Mouse (Mus musculus): ENCODE data around the gene Rpl23a.

Gene Rpl23a

DNA sequence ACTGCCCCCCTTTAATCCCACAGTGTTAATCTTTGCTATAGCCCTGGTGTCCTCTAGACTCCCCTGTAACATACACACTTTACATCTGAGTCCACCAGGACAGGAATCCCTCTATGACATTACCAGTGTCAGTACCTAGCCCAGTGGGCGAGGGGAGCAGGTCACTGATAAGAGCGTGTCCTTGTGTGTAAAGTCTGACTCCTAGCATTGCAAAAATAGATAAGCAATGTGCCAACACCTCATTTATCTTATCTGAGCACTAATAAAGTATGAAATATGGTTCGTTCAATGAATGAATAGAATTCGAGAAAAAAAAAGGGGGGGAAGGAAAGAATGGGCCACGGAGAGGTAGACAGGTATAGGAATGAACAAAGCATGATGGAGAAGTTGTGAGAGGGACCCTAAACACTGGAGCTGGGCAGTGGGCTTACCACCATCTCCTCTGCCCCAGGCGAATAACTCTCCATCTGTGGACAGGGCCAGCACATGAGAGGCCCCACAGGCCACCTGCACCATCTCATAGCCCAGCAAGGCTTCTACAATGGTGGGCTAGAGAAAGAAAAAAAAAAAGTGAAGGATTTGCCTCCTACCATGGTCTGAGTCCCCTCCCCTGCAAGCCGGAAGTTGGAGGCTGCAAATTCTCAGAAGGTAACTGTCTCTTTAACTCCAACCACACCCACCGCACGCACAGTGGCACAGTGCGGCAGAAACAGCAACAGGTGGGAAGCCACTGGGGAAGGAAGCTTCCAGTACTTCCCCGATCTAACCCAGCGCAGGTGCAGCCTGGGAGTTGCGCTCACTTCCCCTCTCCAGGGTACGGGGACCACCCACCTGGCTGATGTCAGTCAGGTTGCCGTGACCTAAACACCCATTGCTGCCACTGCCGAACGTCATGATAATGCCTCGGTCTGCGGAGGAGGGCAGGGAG lies 14.6 kb downstream of the Rpl23a start:
- in situ Hi-C loops (cut with MboI, MseI), result loop anchor here in 1 of 2 experiments (5.0 kb wide), 1 partner anchor 87 kb away; the partner anchor contains the start of gene Eral1

DNA sequence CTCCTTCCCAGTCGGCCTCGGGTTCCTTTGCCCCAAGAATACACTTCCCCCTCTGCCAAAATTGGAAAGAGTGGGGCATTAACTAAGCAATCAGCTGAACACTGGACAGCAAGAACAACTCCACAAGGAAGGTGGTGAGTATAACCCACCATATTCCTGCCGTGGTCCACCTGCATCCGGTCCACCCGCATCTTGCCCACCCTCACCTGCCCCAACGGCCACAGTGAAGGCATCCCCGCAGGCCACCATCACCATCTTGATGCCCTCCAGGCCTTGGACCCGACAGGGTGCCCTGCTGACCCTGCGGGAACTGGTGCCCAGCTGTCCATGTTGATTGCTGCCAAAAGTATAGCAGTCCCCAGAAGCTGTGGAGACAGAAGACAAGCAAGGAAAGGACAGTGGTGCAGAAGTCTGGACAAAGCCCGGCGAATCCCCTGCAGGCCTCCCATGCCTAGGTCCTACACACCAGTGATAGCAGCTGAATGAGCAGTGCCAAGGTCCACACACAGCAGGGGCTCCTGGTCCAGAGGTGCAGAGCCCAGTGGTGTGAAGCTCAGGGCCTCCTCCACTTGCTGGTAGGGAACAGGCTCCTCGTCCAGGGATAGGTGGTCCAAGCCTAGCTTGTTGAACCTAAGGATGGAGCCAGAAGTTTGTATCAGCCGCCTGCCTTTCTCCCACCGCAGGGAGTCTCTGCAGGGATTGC lies 16.0 kb downstream of the Rpl23a start:
- in situ Hi-C loops (cut with MboI, MseI), result loop anchor here in 1 of 2 experiments (5.0 kb wide), 1 partner anchor 85 kb away; the partner anchor contains the start of gene Eral1

DNA sequence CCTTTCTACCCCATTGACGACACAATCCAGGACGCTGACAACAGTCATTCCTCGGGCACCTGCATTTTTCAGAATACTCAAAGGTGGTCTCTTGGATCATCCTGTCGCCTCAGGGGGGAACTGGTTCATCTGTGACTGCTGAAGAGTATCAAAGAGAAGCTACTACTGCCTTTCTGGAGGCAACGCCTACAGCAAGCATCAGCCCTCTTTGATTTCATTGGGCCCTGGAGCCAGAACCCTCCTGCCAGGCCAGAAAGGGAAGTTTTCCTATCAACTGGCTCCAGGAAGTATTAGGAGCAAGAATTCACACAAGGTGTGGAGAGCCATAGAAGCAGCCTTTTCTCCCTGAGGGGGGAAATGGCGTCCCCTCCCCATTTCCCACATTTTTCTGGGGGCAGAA lies 16.7 kb downstream of the Rpl23a start:
- in situ Hi-C loops (cut with MboI, MseI), result loop anchor here in 1 of 2 experiments (5.0 kb wide), 1 partner anchor 84 kb away; the partner anchor contains the start of gene Eral1

DNA sequence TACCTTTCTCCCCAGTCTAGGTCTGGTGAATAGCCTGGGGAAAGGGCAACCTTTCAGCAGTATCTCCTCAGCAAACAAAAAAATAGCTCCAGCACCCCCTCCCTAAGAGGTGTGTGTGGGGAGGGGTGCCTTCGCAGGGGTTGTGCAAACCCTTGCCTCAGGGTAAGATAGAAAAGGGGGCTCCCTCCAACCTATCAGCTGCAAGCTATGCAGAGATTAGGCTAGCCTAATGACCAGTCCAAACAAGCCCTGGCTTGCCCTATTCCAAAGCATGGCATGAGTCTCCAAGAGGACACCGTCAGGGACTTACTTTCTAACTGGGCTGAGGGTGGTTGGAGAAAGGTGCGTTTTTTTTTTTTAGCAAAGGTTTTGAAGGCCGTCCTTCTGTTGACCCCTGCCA lies 17.2 kb downstream of the Rpl23a start:
- in situ Hi-C loops (cut with MboI, MseI), result loop anchor here in 1 of 2 experiments (5.0 kb wide), 1 partner anchor 84 kb away; the partner anchor contains the start of gene Eral1

DNA sequence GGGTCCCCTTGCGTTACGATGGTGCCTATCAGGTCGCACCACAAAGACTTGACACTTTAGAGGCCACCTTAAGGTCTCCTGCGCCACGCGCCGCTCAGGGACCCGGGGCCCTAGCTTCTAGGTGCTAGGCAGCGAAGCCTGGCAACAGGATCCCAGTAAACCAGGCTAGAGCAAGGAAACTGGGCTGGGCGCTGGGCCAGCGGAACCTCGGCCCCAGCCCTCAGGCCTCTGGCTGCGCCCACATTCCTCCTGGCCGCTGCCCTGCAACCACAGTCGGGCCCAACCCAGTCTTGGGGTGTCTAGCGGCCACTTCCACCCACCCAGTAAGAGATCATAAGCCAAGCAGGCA lies 17.6 kb downstream of the Rpl23a start:
- in situ Hi-C loops (cut with MboI, MseI), result loop anchor here in 1 of 2 experiments (5.0 kb wide), 1 partner anchor 83 kb away; the partner anchor contains the start of gene Eral1

DNA sequence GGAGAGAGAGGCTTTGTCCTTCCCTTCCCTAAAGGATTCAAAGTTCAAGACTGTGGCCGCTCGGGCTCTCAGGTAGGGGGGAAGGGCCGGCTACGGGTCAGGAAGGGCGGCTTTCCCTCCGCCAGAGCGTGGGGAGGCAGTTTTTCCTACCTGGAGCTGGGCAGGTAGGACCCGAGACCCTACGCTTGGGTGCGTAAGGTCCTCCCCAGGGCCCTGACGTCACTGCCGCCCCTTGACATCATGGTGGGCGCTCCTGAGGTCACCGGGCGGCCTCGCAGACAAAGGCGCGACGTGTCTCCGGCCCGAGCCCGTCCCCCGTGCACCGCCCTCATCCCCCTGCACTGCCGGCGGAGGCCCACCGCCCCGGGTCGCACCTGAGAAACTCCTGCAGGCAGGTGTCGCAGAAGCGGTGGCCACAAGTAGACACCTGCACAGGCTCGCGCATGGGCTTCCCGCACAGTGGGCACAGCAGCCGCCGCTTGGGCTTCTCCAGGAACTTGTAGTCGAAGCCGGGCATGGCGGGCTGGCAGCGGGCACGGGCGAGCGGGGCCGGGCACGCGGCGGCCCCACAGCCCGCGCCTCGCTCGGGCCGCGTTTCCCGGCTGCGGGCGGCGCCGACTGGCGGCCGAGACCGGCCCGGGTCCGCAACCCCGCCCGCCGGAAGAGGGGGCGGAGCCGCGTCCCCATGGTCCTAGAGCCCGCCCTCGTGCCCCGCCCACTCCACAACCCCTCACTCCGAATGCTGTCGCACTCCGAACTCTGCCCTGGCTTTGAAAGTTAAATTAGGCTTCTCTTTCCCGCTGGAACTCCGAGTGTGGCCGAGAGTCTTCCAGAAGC lies 18.2 kb downstream of the Rpl23a start, which contains the start of gene Traf4:
TSS of gene Traf4 (minus strand) at position 666 of the 837 bp plus-strand sequence.
- in situ Hi-C loops (cut with MboI, MseI), result loop anchor here in 1 of 2 experiments (5.0 kb wide), 1 partner anchor 83 kb away; the partner anchor contains the start of gene Eral1

DNA sequence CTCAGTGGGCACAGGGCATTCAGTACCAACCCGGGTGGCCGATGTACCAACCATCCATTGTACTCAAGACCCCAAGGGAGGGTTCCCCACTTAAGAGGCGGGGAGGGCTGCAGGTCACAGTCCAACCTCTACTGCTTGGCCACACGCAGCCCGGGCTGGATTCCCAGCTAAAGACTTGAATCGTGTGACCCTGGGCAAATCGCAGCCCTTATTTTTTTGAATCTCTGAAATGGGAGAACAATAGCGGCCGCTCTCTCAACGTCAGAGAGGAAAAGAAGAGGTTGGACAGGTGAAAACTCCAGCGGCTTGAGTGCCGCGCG lies 18.8 kb downstream of the Rpl23a start:
- in situ Hi-C loops (cut with MboI, MseI), result no loop called here

DNA sequence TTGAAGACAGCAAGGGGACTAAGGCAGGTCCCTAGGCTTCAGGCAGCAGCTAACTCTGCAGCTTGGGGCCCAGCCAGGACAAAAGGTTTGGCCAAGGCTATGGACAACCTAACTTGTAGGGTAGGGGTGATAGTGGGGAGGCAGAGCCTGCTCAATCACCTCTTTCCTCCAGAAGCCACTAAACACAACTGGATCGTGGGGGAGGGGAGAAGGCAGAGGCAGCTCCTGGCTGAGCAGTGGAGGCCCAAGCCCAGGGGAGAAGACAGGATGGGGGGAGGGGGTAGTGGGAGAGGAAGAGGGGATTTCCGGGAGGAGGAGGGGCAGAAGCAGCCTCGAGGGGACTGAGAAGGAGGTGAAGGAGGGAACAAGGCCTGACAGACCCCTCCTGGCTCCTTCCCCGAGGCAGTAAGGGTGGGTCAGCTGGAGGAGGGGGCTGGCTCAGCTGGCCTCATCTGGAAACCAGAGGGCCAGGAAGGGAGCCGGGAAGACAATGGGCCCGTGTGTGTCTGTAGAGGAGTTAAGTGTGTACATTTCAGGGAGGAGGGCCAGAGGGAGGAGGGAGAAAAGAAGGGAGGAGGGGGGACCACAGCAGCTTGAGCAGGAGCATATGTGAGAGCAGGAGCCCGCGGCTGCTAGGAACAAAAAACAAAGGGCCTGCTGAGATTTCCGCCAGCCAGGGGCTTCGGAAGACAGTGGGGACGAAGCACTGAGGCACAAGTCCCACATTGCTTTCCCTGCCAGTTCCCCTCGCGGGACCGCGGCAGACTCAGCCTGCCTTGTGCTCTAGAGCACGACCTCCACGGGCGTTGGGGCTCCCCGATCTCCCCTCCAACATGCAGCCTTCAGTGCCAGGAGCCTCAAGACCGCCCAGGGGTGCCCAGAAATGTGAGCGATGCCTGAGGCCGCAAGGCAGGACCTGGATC lies 19.4 kb downstream of the Rpl23a start:
- in situ Hi-C loops (cut with MboI, MseI), result no loop called here

DNA sequence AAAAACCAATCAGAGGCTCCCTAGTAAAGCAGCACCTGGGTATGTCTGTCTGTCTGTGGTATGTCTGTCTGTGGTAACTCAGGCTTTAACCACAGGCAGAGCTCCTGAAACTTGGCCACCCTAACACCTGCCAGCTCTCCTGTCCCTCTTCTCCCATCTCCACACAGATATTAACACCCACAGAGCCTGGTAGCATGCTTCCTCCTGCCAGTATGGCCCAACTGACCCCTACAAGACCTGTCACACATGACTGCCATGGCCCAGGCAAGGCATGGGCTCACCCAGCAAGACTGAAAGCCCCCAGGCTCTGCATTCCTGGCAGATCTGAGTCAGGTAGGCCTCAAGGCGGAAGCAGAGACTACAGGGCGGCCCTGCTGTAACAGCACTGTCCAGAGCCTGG lies 20.3 kb downstream of the Rpl23a start:
- in situ Hi-C loops (cut with MboI, MseI), result no loop called here

DNA sequence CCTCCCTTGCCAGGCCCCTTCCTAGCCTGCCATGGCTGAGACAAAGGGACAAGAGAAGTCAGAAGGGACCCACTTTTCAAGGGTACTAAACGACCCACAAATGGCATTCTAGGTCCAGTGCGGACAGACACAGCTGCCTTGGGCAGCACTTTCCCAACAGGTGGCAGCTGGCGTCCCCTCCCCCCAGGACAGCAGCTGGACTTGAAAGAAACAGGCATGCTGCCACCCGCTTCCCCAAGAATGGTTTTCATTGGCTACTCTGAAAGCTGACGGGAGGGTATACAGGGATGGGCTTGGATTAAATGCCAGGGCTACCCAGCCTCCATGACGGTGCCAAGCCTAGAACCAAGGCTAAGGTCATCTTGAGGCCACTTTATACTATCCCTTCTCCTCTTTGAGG lies 20.9 kb downstream of the Rpl23a start:
- in situ Hi-C loops (cut with MboI, MseI), result no loop called here

DNA sequence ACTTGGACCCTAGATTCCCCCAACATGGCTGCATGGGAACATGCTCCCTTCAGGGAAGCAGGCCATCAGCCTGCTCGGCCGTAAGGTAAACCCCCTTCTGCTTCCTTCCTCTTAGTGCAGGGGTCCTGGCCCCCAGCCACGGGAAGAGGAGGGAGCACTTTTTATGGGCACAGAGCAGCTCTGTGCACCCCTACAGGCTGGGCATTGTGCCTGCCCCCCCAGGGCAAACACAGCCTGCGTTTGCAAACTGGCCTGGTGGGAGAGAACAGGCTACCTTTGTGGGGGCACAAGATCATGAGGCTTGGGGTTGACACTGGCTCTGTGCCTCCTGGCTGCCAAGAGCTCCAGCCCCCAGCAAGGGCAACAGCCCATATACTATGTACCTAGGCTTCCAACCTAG lies 21.4 kb downstream of the Rpl23a start:
- in situ Hi-C loops (cut with MboI, MseI), result no loop called here

DNA sequence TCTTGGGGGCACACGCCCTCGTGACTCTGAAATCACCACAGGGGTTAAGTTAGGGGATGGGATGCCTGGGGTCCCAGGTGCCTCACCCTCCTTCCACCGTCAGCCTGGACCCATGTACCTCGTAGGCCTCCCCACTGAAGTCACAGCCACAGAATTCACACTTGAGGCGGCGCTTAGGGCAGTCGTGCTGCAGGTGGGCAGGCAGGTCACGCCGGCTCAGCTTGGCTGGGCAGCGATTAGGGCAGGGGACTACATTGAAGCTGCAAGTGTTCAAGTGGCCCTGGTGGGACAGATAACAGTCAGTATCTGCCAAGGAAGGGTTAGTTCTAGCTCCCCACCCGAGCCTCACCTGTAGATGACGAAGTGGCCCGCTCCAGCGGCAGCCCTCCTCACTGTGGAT lies 22.2 kb downstream of the Rpl23a start:
- in situ Hi-C loops (cut with MboI, MseI), result no loop called here

DNA sequence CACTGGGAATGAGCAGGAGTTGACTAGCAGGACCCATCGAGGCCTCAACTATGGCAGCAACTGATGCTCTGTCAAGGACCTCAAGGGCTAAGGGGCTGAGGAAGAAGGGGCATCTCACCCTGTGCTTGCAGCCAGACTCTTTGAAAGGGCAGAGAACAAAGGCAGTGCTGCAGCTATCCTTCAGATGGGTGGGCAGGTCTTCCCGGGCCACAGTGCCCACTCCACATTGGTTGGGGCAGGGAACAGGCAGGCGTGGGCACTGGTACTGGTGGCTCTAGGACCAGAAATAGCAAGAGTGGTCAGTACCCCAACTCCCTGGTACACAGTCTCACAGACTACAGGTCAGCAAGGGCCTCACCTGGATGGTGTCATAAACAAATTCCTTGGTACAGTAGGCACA lies 22.7 kb downstream of the Rpl23a start:
- in situ Hi-C loops (cut with MboI, MseI), result no loop called here

DNA sequence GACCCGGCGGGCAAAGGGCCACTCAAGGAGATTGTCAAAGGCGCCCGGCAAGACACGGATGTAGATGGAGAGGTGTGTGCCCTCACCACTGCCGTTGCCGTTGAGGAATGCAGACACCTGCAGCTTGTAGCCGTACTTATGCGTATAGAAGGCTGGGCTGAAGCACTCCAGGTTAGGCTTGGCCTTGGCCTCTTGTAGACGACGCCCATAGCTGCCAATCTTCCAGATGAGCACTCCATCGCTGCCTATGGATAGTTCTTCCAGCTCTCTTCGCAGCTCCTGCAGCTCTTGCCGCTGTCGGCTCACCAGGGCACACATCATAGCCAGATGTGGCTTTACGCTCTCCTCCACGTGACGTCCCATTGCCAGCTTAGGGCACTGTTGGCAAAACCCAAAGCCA lies 23.2 kb downstream of the Rpl23a start:
- in situ Hi-C loops (cut with MboI, MseI), result no loop called here

DNA sequence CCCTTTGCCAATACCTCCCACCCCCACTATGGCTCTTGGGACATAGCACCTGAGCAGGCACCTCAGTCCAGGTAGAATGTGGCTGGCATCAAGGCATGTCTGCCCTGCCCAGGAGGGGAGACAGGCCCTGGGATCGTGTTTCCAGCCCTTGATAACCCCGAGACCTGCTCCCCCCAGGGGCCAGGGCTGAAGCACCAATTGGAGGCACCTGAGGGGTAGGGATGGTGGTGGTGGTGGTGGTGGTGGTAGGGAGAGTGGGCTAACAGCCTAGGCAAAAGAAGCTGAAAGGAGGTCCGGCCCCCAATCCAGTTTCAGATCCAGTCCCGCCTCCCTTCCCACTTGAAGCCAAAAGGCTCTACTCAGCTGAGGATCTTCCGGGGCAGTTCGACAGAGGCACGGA lies 23.8 kb downstream of the Rpl23a start:
- in situ Hi-C loops (cut with MboI, MseI), result no loop called here

DNA sequence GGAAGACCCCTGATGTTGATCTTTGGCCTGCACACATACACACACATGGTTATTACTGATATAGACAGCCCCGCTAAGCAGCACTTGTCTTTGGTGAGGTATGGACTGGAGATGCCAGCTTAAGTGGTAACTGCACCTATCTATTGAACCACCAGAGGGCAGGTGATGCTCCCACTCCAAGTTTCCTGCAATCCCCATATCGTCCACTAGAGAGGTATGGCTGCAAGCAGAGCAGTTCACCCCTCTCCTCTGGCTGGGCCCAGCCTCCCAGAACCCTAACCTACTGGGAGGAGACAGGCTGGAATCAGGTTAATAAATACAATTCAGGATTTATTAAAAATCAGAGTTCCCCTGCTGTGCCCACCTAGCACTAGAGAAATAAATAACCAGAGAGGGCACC lies 24.3 kb downstream of the Rpl23a start:
- in situ Hi-C loops (cut with MboI, MseI), result no loop called here

DNA sequence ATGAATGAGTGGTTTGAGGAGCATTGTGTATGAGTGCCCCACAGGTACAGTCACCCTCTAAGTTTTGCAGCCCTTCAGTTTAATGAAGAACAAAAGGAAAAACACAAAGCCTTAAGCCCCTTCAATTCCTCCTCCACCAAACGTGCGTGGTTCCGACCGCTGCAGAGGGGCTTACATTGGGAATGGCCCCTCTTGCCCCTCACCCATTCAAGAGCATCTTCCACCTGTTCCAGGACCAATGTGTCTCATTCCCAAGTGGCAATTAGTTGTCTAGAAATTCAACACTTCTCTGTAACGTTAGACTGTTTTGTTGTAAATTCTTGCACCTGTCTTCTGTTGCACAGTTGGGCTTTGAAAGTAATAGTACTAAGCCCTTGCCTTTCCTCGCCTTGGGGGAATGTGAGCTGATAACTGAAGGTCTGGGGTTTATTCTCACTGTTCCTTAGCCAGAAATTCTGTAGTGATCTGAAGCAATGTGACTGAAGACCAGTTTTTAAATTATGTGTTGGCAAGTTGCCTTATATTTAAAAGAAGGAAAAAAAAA lies 27.2 kb downstream of the Rpl23a start:
- in situ Hi-C loops (cut with MboI, MseI), result no loop called here

DNA sequence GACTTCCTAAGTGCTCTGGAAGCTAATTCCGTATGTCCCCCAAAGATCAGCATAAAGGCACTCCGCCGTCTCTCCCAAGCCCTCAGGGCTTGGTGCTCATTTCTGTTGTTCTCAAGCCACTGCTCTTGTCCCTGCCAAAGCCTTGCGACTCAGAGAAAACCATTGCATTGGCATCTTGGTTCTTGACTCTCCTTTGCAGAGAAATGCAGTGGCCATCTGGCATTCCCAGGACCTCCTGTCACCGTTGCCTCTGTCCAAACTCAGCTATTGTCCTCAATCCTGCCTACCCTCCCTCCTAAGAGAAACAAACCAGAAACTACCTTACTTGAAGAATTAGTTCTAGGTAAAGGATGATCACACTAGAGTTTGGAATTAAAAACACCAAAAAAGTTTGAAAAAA lies 27.7 kb downstream of the Rpl23a start:
- in situ Hi-C loops (cut with MboI, MseI), result no loop called here

DNA sequence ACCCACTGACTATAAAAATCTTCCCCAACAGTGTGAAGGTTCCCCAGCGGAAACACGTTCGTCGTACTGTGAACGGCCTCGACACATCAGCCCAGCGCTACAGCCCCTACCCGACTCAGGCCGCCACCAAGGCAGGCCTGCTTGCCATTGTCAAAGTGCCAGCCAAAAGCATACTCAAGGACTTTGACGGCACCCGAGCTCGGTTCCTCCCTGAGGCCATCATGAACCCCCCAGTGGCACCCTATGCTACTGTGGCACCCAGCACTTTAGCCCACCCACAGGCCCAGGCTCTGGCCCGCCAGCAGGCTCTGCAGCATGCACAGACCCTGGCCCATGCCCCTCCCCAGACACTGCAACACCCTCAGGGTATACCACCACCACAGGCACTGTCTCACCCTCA lies 29.6 kb downstream of the Rpl23a start:
- in situ Hi-C loops (cut with MboI, MseI), result no loop called here
